Mouse (Mus musculus) thymus, adult 2 months (tissue): ENCODE data around the gene Hoxa1.

Source experiments
- CTCF ChIP-seq: fragments of 200-500 bp; IDR thresholded peaks from 2 replicates; pipeline ENCODE4 v1.5.1; 2012; ENCODE audit warnings: mild to moderate bottlenecking, control low read depth, low read length, moderate library complexity, borderline replicate concordance; ENCODE audit not compliant: control insufficient read depth, poor library complexity, insufficient read depth; ENCODE audit errors: extremely low read depth
- POLR2A ChIP-seq: fragments of 200-500 bp; IDR thresholded peaks from 2 replicates; pipeline ENCODE4 v1.6.1; 2012; ENCODE audit warnings: mild to moderate bottlenecking, low read length, control low read depth, moderate library complexity; ENCODE audit not compliant: control insufficient read depth, poor library complexity, insufficient read depth; ENCODE audit errors: extremely low read depth

DNA sequence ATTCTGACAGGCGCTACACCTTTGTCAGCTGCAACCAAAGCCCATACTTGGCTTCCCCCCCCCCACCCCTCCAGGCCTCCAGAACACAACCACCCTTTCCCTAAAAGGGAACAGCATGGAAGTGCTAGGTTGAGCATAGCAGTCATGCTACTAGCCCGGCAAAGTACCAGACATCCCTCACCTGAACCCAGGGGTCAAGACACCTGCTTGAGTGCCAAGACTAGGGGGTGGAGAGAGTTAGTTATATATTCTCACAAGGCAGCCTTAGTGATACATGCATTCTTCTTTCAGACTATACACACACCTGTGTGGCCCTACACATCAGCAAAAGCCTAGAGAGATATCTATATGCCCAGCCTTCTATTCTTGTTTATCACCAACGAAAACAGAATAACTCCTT lies 27.7 kb upstream of the Hoxa1 start:
- TF ChIP-seq POLR2A (no peak), CTCF (no peak)
